Mouse (Mus musculus): Measurements from ENCODE around the gene Zfp93. TPM values are rescaled to one million over a fixed set of nuclear protein-coding genes. Genes with fewer than 3 reads are reported as not detected.

Zfp93 gene
- polyA plus RNA-seq, 1 experiment from 2014 or later = 1.2 TPM

- H3K4me2 ChIP-seq (ENCODE audit: low read depth, low read length) = peak overlapping the region; percentile 35; the same call in 1 of the 2 replicates
- peaks cover 7% of the 10 kb centered on the region; the same call in 1 of the 2 replicates for H3K9me3 ChIP-seq (ENCODE audit: low read length)
- no peak overlapping the region for H3K9ac ChIP-seq (replicated peaks)
- no peak for ATAC-seq
- H3K36me3 ChIP-seq (replicated peaks; ENCODE audit: insufficient read depth, low read length) = no peaks in the 10 kb centered on the region
- 0 out of 2 replicates have a peak, but pooled peaks cover 4% of the 10 kb centered on the region for H3K27me3 ChIP-seq (ENCODE audit: insufficient read depth, low read length)
- H3K4me3 ChIP-seq (ENCODE audit: low read depth, low read length) = no peak overlapping the region
- H3K4me1 ChIP-seq (ENCODE audit: insufficient read depth) = peaks cover 2% of the 10 kb centered on the region; the same call in 1 of the 2 replicates
- no peak for TF ChIP-seq EP300 (IDR thresholded peaks at IDR 0.05; ENCODE audit: low read depth)
- 50% methylated on average over 20 of the region's 20 CpGs for WGBS (ENCODE audit: insufficient replicate concordance)
- H3K27ac ChIP-seq (ENCODE audit: low read depth) = no peak overlapping the region
- DNase-seq = no peak
Measured at GRCm38 (mm10) chr7:24326273-24327135, 56.3 kb downstream of the Zfp93 start.

Other genes starting within 250 kb of the Zfp93 start
- gene Vmn1r183, start 217.2 kb upstream of the Zfp93 start, polyA plus RNA-seq (2015; fragmentation: Nextera tagmentation; extraction: Ambion mirVana) = not detected in 2 replicates
- gene Zfp180, start 188.5 kb upstream of the Zfp93 start, polyA plus RNA-seq (2015; fragmentation: Nextera tagmentation; extraction: Ambion mirVana) = 3.2 and 4.0 TPM in 2 replicates
- gene Zfp112, start 158.1 kb upstream of the Zfp93 start, polyA plus RNA-seq (2015; fragmentation: Nextera tagmentation; extraction: Ambion mirVana) = 0.76 and 0.86 TPM in 2 replicates
- 2.8 and 3.3 TPM in 2 replicates for gene Zfp235, start 136.3 kb upstream of the Zfp93 start, polyA plus RNA-seq (2015; fragmentation: Nextera tagmentation; extraction: Ambion mirVana)
- gene Zfp114, start 95.4 kb upstream of the Zfp93 start, polyA plus RNA-seq (2015; fragmentation: Nextera tagmentation; extraction: Ambion mirVana) = 0.13 and 0.19 TPM in 2 replicates
- 0.93 and 1.0 TPM in 2 replicates for gene Zfp111, start 59.0 kb upstream of the Zfp93 start, polyA plus RNA-seq (2015; fragmentation: Nextera tagmentation; extraction: Ambion mirVana)
- gene Zfp109, start 32.9 kb upstream of the Zfp93 start, polyA plus RNA-seq (2015; fragmentation: Nextera tagmentation; extraction: Ambion mirVana) = 0.40 and 0.65 TPM in 2 replicates
- 0.31 and 0.79 TPM in 2 replicates for gene Zfp108, start 15.6 kb upstream of the Zfp93 start, polyA plus RNA-seq (2015; fragmentation: Nextera tagmentation; extraction: Ambion mirVana)
- 1.6 and 1.8 TPM in 2 replicates for gene Zfp61, start 30.8 kb downstream of the Zfp93 start, polyA plus RNA-seq (2015; fragmentation: Nextera tagmentation; extraction: Ambion mirVana)
- 1.8 and 2.2 TPM in 2 replicates for gene Zfp94, start 46.2 kb downstream of the Zfp93 start, polyA plus RNA-seq (2015; fragmentation: Nextera tagmentation; extraction: Ambion mirVana)
- gene Tescl, start 63.5 kb downstream of the Zfp93 start, polyA plus RNA-seq (2015; fragmentation: Nextera tagmentation; extraction: Ambion mirVana) = not detected in 2 replicates
- 0.06 TPM in 1 of 2 replicates, not detected in the other for gene Lypd5, start 78.8 kb downstream of the Zfp93 start, polyA plus RNA-seq (2015; fragmentation: Nextera tagmentation; extraction: Ambion mirVana)
- 41.0 and 41.9 TPM in 2 replicates for gene Kcnn4, start 99.8 kb downstream of the Zfp93 start, polyA plus RNA-seq (2015; fragmentation: Nextera tagmentation; extraction: Ambion mirVana)
- 8.2 and 8.7 TPM in 2 replicates for gene Smg9, start 129.2 kb downstream of the Zfp93 start, polyA plus RNA-seq (2015; fragmentation: Nextera tagmentation; extraction: Ambion mirVana)
- gene Irgc1, start 181.9 kb downstream of the Zfp93 start, polyA plus RNA-seq (2015; fragmentation: Nextera tagmentation; extraction: Ambion mirVana) = 0.18 and 0.28 TPM in 2 replicates
- gene Plaur, start 192.1 kb downstream of the Zfp93 start, polyA plus RNA-seq (2015; fragmentation: Nextera tagmentation; extraction: Ambion mirVana) = 9.3 and 10.8 TPM in 2 replicates
- 0.17 and 0.46 TPM in 2 replicates for gene Cadm4, start 211.6 kb downstream of the Zfp93 start, polyA plus RNA-seq (2015; fragmentation: Nextera tagmentation; extraction: Ambion mirVana)
- 3.3 and 4.1 TPM in 2 replicates for gene Zfp428, start 236.6 kb downstream of the Zfp93 start, polyA plus RNA-seq (2015; fragmentation: Nextera tagmentation; extraction: Ambion mirVana)
- gene AC161166.1, start 242.0 kb downstream of the Zfp93 start, polyA plus RNA-seq (2015; fragmentation: Nextera tagmentation; extraction: Ambion mirVana) = not detected in 2 replicates